Mouse (Mus musculus) adrenal gland, postnatal 14 days (tissue): ENCODE measurements around the gene Rad23a. TPM values are rescaled to one million over a fixed set of nuclear protein-coding genes. Genes with fewer than 3 reads are reported as not detected.

Experiments used
- DNase-seq: peaks from one replicate; pipeline ENCODE4 v3.0.0; 2021; ENCODE audit warnings: mixed read lengths
- total RNA-seq: library from RNA; stranded (reverse); gene quantifications from 2 replicates; pipeline ENCODE4 v1.2.3, GENCODE M21; 2021

Gene Rad23a
- total RNA-seq, 1 experiment from 2014 or later, result 108 TPM

GRCm38 (mm10) chr8:84813830-84814229, 26.6 kb downstream of the Rad23a start:
- no peak for DNase-seq

- peak; percentile 90 for DNase-seq
These were observed 27.4 kb downstream of the Rad23a start for GRCm38 (mm10) chr8:84813059-84813458.

GRCm38 (mm10) chr8:84811303-84811702, 29.2 kb downstream of the Rad23a start:
- no peak for DNase-seq

- peak; percentile 97 for DNase-seq
These were observed 29.6 kb downstream of the Rad23a start for GRCm38 (mm10) chr8:84810896-84811295.

- no peak for DNase-seq
These were observed 30.6 kb downstream of the Rad23a start for GRCm38 (mm10) chr8:84809941-84810280.

GRCm38 (mm10) chr8:84809109-84809940, 31.1 kb downstream of the Rad23a start:
- DNase-seq, result no peak

- DNase-seq, result no peak
These were observed 34.4 kb downstream of the Rad23a start for GRCm38 (mm10) chr8:84806031-84806430.

- DNase-seq, result peak; percentile 87
These were observed 40.2 kb downstream of the Rad23a start, which contains the start of gene Nfix for GRCm38 (mm10) chr8:84799999-84800831. Gene Nfix (minus strand): TSS chr8:84800344.

- DNase-seq, result peak; percentile 80
These were observed 41.1 kb downstream of the Rad23a start for GRCm38 (mm10) chr8:84799136-84799931.

GRCm38 (mm10) chr8:84798446-84799135, 41.9 kb downstream of the Rad23a start:
- no peak for DNase-seq

GRCm38 (mm10) chr8:84797971-84798370, 42.5 kb downstream of the Rad23a start:
- DNase-seq, result no peak

- DNase-seq, result no peak
These were observed 43.1 kb downstream of the Rad23a start for GRCm38 (mm10) chr8:84797256-84797797.

GRCm38 (mm10) chr8:84794486-84794885, 46.0 kb downstream of the Rad23a start:
- no peak for DNase-seq

- peak; percentile 43 for DNase-seq
These were observed 46.5 kb downstream of the Rad23a start for GRCm38 (mm10) chr8:84793791-84794485.

- no peak for DNase-seq
These were observed 47.3 kb downstream of the Rad23a start for GRCm38 (mm10) chr8:84793134-84793533.

GRCm38 (mm10) chr8:84792429-84792947, 48.0 kb downstream of the Rad23a start:
- DNase-seq, result no peak

GRCm38 (mm10) chr8:84790537-84790936, 49.9 kb downstream of the Rad23a start:
- DNase-seq, result no peak

- peak; percentile 63 for DNase-seq
These were observed 50.5 kb downstream of the Rad23a start for GRCm38 (mm10) chr8:84789855-84790486.

- no peak for DNase-seq
These were observed 51.1 kb downstream of the Rad23a start for GRCm38 (mm10) chr8:84789345-84789744.

GRCm38 (mm10) chr8:84788896-84789295, 51.6 kb downstream of the Rad23a start:
- peak; percentile 73 for DNase-seq
